Mouse (Mus musculus): ENCODE measurements around the gene Fam171a2. TPM values are rescaled to one million over a fixed set of nuclear protein-coding genes. Genes with fewer than 3 reads are reported as not detected.
"Not testable (repeated sequence)": the region's sequence is repeated elsewhere in the genome, so short reads cannot be mapped to it uniquely, and the experiment has no call there.

Fam171a2 gene
- total RNA-seq, 2 experiments from 2014 or later = 20.0 to 23.8 TPM

DNA sequence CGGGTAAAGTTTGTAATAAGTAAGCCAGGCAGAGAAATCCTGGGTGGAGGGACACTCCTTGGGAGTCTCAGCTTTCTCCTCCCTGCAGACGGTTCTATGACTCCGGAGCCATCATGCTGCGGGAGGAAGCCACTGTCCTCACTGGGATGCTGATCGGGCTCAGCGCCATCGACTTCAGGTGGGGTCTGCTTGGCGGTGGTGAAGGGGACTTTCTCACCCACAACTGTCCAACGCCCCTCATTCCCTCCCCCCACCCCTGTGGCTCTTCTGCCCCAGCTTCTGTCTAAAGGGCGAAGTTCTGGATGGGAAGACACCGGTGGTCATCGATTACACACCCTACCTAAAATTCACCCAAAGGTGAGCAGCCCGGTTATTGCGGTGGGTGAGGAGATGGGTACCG lies 48.4 kb downstream of the Fam171a2 start:
- DNase-seq = no peak
- intact Hi-C loops (cut with DNase I) = no loop called here

DNA sequence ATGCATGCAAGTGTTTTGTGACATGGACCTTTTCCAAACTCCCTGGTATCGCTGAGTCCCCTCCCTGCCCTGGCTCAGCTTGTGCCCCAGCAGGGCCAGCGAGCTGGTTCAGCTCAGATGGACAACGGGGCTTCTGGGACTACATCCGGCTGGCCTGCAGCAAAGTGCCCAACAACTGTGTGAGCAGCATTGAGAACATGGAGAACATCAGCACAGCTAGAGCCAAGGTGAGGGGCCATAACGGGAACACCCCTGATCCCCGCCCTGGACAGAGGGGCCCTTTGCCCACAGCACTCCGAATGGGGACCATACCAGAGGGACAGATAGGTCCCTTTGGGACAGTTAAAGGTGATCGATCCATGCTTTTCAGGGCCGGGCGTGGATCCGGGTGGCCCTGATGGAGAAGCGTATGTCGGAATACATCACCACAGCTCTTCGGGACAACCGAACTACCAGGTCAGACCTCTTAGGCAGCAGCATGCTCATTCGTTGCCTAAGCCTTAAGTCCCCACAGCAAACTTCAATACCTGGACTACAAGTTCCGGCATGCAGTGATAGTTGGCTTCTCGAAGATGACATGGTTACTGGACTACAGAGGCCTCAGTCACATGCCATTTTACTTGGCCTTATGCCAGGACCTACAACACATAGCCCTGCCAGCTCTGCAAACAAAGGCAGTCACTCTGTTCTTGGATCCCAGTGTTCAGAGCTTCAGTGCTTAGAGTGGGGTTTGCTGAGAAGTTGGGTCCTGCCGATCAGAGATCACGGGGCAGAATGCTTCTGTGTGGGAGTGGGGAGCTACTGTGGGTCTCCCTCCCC lies 49.3 kb downstream of the Fam171a2 start:
- intact Hi-C loops (cut with DNase I) = no loop called here
- DNase-seq = peak; percentile 62 to 72

DNA sequence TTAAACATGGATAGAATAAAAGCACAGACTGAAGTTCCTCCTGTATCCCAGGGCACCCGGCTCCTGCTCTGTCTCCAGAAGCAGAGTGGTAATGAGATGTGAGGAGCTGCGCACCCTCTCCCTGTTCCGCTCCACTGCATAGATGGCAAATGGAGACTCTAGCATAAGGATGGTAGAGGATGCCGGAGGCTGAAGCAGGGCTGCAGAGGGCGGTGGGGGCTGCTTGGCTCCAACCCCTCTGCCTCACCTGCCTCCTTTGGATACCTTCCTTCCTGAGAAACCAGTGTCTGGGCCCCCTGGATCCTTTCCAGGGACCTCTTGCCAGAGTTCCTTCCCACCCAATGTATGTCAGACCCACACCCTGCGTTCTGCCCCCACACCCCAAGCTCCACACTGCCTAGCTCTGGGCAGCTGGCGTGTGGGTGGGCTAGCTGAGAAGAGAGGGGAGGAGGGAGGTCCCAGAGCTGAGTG lies 50.8 kb downstream of the Fam171a2 start:
- DNase-seq = no peak
- intact Hi-C loops (cut with DNase I) = no loop called here

DNA sequence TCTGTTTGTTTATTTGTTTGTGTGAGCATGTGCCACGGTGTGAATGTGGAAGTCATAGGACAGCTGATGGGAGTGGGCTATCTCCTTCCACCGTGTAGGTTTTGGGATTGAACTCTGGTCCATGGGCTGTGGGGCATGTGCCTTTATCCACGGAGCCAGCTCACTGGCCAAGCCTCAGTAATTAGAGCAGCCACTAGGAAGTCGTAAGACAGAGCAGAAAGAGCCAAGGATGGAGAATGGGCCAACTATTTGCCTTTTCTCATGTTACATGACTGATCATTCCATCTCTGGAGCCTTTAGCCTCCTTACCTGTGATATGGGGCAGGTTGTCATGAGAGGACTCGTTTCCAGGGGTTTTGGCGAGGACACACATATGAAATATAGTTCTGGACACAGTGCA lies 51.2 kb downstream of the Fam171a2 start:
- intact Hi-C loops (cut with DNase I) = no loop called here
- DNase-seq = no peak

DNA sequence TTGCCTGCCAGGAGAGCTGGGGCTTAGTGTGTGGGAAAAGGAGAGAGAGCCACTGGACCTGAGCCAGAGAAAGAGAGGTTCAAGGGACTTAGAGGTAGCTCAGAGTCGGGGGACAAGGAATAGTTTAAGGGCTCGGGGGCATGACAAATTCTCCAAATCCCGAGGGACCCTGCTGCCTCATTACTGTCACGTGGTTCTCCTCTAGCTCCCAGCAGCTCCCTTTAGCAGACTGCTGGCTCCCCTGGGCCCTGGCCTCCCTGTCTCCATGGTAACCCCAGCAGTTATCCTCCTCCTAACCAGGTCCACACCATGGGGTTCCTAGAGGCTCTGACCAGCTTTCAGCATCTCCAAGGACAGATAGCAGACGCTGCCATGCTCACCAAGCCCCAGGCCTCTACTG lies 52.2 kb downstream of the Fam171a2 start:
- DNase-seq = no peak
- intact Hi-C loops (cut with DNase I) = no loop called here

DNA sequence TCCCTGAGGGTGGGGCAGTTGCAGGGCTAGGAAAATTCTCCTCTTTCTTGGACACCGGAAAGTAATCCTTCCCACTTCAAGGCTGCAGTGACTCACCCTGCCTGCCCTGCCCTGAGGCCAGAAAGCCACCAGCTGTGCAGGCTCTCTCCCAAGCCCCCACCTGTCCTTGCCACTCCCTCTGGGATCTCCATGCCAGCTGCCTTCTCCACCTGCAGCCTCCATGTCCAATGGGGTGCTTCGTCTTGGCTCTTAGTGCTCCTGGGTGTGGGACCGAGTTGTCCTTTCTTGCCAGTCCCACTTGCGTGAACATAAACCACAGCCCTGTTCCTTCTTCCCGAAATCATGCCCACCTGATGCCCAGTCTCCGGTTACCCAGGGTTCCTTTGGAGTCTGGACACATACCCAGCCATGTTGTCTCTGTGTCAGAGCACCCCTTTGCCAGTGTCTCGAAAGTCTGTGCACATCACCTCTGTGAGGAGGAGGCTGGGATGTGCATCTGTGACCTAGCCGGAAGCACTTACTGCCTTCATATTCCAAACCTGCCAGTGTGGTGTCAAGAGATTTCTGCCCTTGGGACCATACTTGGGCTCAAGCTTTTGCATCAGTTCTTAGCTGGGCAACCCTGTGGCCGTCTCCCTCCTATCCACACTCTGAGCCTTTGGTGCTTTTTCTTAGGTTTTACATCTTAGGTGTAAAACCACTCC lies 52.9 kb downstream of the Fam171a2 start:
- intact Hi-C loops (cut with DNase I) = no loop called here

DNA sequence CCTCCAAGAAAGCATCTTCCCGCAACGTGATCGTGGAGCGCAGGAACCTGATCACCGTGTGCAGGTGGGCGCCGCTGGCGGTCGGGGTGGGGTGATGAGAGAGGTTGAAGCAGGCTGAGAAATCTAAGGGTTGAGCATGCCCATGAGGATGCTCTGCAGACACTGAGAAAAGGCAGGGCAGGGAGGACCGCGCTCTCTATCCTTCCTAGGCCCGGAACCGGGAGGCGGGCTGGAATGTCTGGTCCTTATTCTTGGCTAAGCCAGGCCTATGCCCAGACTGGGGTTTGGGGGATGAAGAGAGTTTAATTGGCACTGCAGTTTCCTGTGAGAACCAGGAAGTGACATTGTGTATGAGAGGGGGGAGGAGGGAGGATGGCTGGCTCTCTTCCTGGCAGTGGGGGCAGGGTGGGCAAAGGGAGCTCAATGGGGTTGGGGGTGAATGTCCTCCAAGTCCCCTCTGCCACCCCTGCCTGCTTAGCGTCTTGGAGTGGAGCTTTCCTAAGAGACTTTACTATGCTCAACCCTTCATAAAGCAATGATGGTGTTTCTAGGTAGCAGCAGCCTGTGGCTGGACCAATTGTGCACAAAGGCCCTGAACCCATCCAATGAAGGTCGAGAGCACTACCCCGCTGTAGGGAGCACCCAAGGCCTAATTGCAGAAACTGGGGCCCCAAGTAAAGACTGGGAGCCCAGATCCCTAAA lies 53.6 kb downstream of the Fam171a2 start:
- DNase-seq = no peak
- intact Hi-C loops (cut with DNase I) = no loop called here

More for the DNA sequence above, 52.9 kb downstream of the Fam171a2 start:
- no peak for DNase-seq

DNA sequence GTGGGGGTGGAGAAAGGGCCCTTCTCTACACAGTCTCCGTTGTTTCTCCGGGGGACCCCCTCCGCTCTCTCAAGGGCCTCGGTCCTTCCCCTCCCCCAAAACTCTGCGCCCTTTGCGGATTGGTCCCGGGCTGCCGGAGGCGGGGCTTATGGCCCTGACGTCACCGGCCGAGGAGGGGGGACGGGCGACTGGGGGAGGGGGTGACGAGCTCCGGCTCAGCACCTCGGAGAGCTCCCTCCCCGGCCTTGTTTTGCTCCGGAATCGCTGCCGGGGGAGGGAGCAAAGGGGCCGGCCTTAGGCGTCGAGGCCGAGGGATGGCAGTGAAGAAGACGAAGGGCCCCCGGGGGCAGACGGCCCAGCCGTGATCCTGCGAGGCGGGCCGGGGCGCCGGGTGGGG lies 54.2 kb downstream of the Fam171a2 start, which contains the start of gene Rundc3a:
Gene Rundc3a (plus strand): TSS at position 166 of the 397 bp plus-strand sequence.
- DNase-seq = peak; percentile 79 to 85

DNA sequence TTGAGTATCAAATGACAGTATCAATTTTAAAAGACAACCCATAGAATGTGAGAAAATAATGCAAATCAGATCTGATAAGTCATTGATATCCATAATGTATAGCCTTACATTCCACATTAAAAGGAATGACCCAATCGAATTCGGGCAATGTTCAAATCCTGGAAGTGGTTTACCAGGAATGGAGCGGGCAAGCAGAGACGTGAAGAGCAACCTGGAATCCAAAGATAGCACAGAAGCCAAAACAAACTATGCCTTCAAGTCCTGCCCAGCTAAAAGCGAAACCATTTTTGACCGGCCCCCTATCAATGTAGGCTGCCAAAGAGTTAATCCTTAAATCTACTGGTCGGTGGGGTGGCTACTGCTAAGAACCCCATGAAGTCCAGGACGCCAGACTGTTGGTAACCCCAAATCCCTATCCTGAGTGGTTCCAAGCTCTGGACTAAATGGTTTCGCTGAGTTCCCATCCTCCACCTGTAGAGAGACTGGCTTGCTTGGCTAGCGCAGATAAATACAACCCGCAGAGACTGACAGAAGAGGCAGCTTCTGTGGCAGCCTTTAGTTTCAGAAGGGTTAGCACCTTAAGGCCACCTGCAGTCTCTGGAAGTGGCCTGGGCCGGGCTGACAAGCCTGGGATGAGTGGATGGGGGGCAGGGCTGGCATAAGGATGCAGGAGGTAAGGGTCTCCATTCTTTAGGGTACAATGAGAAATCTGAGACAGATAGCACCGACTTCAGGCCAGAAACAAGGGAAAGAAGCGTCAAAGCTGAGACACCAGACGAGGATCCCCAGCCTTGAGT lies 54.8 kb downstream of the Fam171a2 start:
- intact Hi-C loops (cut with DNase I) = no loop called here
- DNase-seq = no peak

More for the DNA sequence above, 54.2 kb downstream of the Fam171a2 start, which contains the start of gene Rundc3a:
- intact Hi-C loops (cut with DNase I) = no loop called here

DNA sequence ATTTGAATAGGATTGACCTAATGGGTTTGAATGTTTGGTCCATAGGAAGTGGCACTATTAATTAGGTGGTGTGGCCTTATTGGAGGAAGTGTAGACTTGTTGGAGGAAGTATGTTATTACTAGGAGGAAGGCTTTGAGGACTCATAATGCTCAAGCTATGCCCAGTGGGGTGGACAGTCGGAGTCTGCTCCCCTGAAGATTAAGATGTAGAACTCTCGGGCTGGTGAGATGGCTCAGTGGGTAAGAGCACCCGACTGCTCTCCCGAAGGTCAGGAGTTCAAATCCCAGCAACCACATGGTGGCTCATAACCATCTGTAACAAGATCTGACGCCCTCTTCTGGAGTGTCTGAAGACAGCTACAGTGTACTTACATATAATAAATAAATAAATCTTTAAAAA lies 58.0 kb downstream of the Fam171a2 start:
- DNase-seq; intact Hi-C loops (cut with DNase I): not testable (repeated sequence)

Small RNA genes within 50 kb of the gene (microRNA-seq; reads per million reads assigned to microRNA genes)
- gene Mir6930 = 0.35 to 0.71 reads per million in 2 experiments

Other genes with a start within 250 kb of the Fam171a2 start
- 100 to 1,000 TPM; 106 to 139 TPM for gene Hdac5, start 217.5 kb downstream of the Fam171a2 start, total RNA-seq (2021)
- gene BC030867, start 198.8 kb downstream of the Fam171a2 start, total RNA-seq (2021) = 1 to 10 TPM; 1.7 to 1.8 TPM
- under 1 TPM; 0.52 to 0.69 TPM for gene Asb16, start 178.9 kb downstream of the Fam171a2 start, total RNA-seq (2021)
- 10 to 100 TPM; 29.0 to 31.1 TPM for gene Tmub2, start 162.8 kb downstream of the Fam171a2 start, total RNA-seq (2021)
- gene Atxn7l3, start 151.1 kb downstream of the Fam171a2 start, total RNA-seq (2021) = 10 to 100 TPM; 34.1 to 38.3 TPM
- gene Ubtf, start 127.9 kb downstream of the Fam171a2 start, total RNA-seq (2021) = 10 to 100 TPM; 78.3 to 80.9 TPM
- 10 to 100 TPM in 1 of 2 experiments, 1 to 10 TPM in 1; 3.5 to 13.0 TPM for gene Slc4a1, start 81.5 kb downstream of the Fam171a2 start, total RNA-seq (2021)
- under 1 TPM; 0.29 to 0.32 TPM for gene Rundc3a, start 54.3 kb downstream of the Fam171a2 start, total RNA-seq (2021)
- 100 to 1,000 TPM; 155 to 156 TPM for gene Slc25a39, start 39.7 kb downstream of the Fam171a2 start, total RNA-seq (2021)
- gene Grn, start 17.4 kb downstream of the Fam171a2 start, total RNA-seq (2021) = 100 to 1,000 TPM; 189 to 192 TPM
- 1 to 10 TPM; 2.8 to 4.6 TPM for gene Itga2b, start 22.4 kb upstream of the Fam171a2 start, total RNA-seq (2021)
- 10 to 100 TPM; 25.2 to 28.2 TPM for gene Gpatch8, start 108.7 kb upstream of the Fam171a2 start, total RNA-seq (2021)
- 1 to 10 TPM; 1.7 to 2.8 TPM for gene Gm11627, start 131.8 kb upstream of the Fam171a2 start, total RNA-seq (2021)
- gene Fzd2, start 156.7 kb upstream of the Fam171a2 start, total RNA-seq (2021) = 10 to 100 TPM; 11.1 to 15.7 TPM
- gene Meioc, start 216.0 kb upstream of the Fam171a2 start, total RNA-seq (2021) = under 1 TPM in 1 of 2 experiments, not detected in 1; 0.05 TPM

Data from heart, postnatal 10 days (tissue).